Mouse (Mus musculus) olfactory bulb, adult 2 months (tissue): Measurements from ENCODE around the gene Slc30a7.

Experiments used
- CTCF ChIP-seq: fragments of 200-500 bp; IDR thresholded peaks from 2 replicates; pipeline ENCODE4 v1.5.1; 2012; ENCODE audit warnings: low read depth, mild to moderate bottlenecking, low read length, moderate library complexity; ENCODE audit not compliant: insufficient read depth
- POLR2A ChIP-seq: fragments of 200-500 bp; IDR thresholded peaks from 2 replicates; pipeline ENCODE4 v1.6.1; 2012; ENCODE audit warnings: mild to moderate bottlenecking, low read depth, low read length, moderate library complexity; ENCODE audit not compliant: insufficient read depth

DNA sequence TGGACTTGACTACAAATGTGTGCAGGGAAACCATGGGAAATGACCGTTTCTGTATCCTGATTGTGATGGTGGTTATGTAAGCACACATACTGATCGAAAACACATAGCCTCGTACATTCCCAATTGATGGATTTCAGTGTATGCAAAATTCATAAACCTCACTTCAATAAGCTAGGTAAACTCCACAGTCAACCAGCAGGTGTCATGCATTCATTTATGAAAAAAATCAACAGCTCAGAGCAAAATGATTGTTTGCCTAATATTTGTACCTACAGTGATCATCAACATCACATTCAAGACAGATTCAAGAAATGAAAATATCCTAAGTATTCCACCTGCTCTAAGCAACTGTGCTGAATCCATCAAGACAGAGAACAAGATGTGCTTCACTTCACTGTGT is 33.6 kb upstream of the Slc30a7 start:
- no peak for TF ChIP-seq POLR2A
- TF ChIP-seq CTCF = no peak
